Mouse (Mus musculus) bone marrow, adult 2 months (tissue): ENCODE results near the gene Lrrc4c.

Experiments
- CTCF ChIP-seq: fragments of 200-500 bp; IDR thresholded peaks from 2 replicates; pipeline ENCODE4 v1.5.1; 2011; ENCODE audit warnings: low read length, control low read depth; ENCODE audit not compliant: control insufficient read depth, insufficient read depth
- POLR2A ChIP-seq: fragments of 200-500 bp; IDR thresholded peaks from 2 replicates; pipeline ENCODE4 v1.6.1; 2011; ENCODE audit warnings: low read depth, mild to moderate bottlenecking, control low read depth, low read length, borderline replicate concordance; ENCODE audit not compliant: control insufficient read depth

DNA sequence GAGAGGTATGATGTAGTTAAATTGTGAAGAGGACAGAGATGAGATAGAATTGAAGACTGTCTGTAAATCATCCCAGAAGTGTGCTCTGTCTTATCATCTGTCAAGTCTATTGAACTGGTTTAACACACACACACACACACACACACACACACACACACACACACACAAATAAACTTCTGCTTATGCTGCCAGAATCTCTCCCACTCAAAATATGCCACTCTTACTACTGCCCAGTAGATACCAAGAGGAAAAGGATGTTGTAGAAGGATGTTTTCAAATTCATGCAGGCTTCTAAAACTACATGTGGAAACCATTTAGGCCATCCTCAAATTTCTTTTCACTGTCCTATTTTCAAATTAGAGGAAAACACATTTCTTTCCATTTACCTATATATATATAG, 1257.0 kb downstream of the Lrrc4c start:
- TF ChIP-seq CTCF, result no peak
- no peak for TF ChIP-seq POLR2A
